Mouse (Mus musculus): Measurements from ENCODE around the gene AU022252. TPM values are rescaled to one million over a fixed set of nuclear protein-coding genes. Genes with fewer than 3 reads are reported as not detected.

AU022252 gene
- total and polyA plus RNA-seq, 3 experiments, result 12.3 to 24.9 TPM; not detected in 1

GRCm38 (mm10) chr4:119226751-119227150 is 5.8 kb downstream of the AU022252 start (continued):
- TF ChIP-seq USF1 (IDR thresholded peaks at IDR 0.05; ENCODE audit: low read depth, low read length), result no peak
- TF ChIP-seq ETS1 (IDR thresholded peaks at IDR 0.05; ENCODE audit: low read depth, low read length), result peak; percentile 56
- no peak for TF ChIP-seq SMC3 (IDR thresholded peaks at IDR 0.05; ENCODE audit: low read depth, low read length)
- TF ChIP-seq ZKSCAN1 (IDR thresholded peaks at IDR 0.05; ENCODE audit: low read depth, low read length), result no peak
- TF ChIP-seq POLR2AphosphoS2 (IDR thresholded peaks at IDR 0.05; ENCODE audit: low read length), result no peak
- no peak for TF ChIP-seq MYB (IDR thresholded peaks at IDR 0.05; ENCODE audit: low read depth, low read length)
- TF ChIP-seq MAZ (IDR thresholded peaks at IDR 0.05; ENCODE audit: low read depth, low read length), result no peak
- 0 out of 2 replicates have a peak, but pooled peaks have one; percentile 29 for TF ChIP-seq BHLHE40 (IDR thresholded peaks at IDR 0.05; ENCODE audit: borderline replicate concordance, low read depth, low read length)
- TF ChIP-seq TCF12 (IDR thresholded peaks at IDR 0.05; ENCODE audit: low read depth, low read length), result no peak
- TF ChIP-seq CTCF (IDR thresholded peaks at IDR 0.05 in 2 of 3, conservative IDR thresholded peaks at IDR 0.05 in 1 of 3; ENCODE audit: control insufficient read depth in 1 of 3, insufficient read depth in 1 of 3, low read depth in 2 of 3, low read length in 3 of 3, poor library complexity in 1 of 3, severe bottlenecking in 1 of 3), result no peak
- no peak for TF ChIP-seq ZNF384 (IDR thresholded peaks at IDR 0.05; ENCODE audit: low read depth, low read length)
- peak; percentile 36; the same call in 1 of the 2 replicates for TF ChIP-seq MXI1 (IDR thresholded peaks at IDR 0.05; ENCODE audit: low read depth, low read length)
- TF ChIP-seq ZMIZ1 (IDR thresholded peaks at IDR 0.05; ENCODE audit: low read depth, low read length), result no peak
- TF ChIP-seq MAFK (IDR thresholded peaks at IDR 0.05; ENCODE audit: borderline replicate concordance, low read depth, low read length), result 0 out of 2 replicates have a peak, but pooled peaks have one; percentile 17
- TF ChIP-seq TAL1 (IDR thresholded peaks at IDR 0.05; ENCODE audit: low read length), result no peak
- TF ChIP-seq E2F4 (IDR thresholded peaks at IDR 0.05; ENCODE audit: borderline replicate concordance, low read depth, low read length), result no peak
- TF ChIP-seq CHD1 (IDR thresholded peaks at IDR 0.05; ENCODE audit: low read depth, low read length), result no peak

GRCm38 (mm10) chr4:119225719-119226118 is 6.8 kb downstream of the AU022252 start:
- no peaks in the 10 kb centered on the region; the same call in 1 of the 2 replicates for H3K79me2 ChIP-seq (ENCODE audit: control insufficient read depth, insufficient read depth, low read length, poor library complexity)
- no peak for TF ChIP-seq NELFE (IDR thresholded peaks at IDR 0.05; ENCODE audit: low read depth, low read length)
- TF ChIP-seq ETS1 (IDR thresholded peaks at IDR 0.05; ENCODE audit: low read depth, low read length), result no peak
- no peak for TF ChIP-seq RCOR1 (IDR thresholded peaks at IDR 0.05; ENCODE audit: low read depth, low read length)
- TF ChIP-seq MAFK (IDR thresholded peaks at IDR 0.05; ENCODE audit: borderline replicate concordance, low read depth, low read length), result no peak
- TF ChIP-seq TCF12 (IDR thresholded peaks at IDR 0.05; ENCODE audit: low read depth, low read length), result no peak
- TF ChIP-seq MYC (IDR thresholded peaks at IDR 0.05; ENCODE audit: low read depth, low read length), result no peak
- H3K9me3 ChIP-seq (replicated peaks; ENCODE audit: insufficient read depth, low read length), result no peaks in the 10 kb centered on the region
- H3K27ac ChIP-seq (ENCODE audit: control insufficient read depth, low read depth, low read length), result no peak overlapping the region
- no peak overlapping the region for H3K9ac ChIP-seq (ENCODE audit: control insufficient read depth, low read depth, low read length, poor library complexity, severe bottlenecking)
- DNase-seq (ENCODE audit: low read depth, low spot score), result no peak
- peaks cover 0 to 15% of the 10 kb centered on the region in 2 experiments; a peak in 2 of 4 replicates for H3K36me3 ChIP-seq (ENCODE audit: control insufficient read depth in 1 of 2, insufficient read depth in 2 of 2, low read length in 2 of 2)
- no peaks in the 10 kb centered on the region for H3K27me3 ChIP-seq (ENCODE audit: control insufficient read depth in 1 of 2, insufficient read depth in 2 of 2, low read length in 2 of 2)
- H3K4me3 ChIP-seq (ENCODE audit: control insufficient read depth in 1 of 2, insufficient read depth in 1 of 2, low read depth in 2 of 2, low read length in 2 of 2), result no peak overlapping the region
- H3K4me1 ChIP-seq (ENCODE audit: control insufficient read depth in 1 of 2, insufficient read depth in 2 of 2, low read length in 2 of 2), result peaks cover 0 to 12% of the 10 kb centered on the region in 2 experiments; a peak in 2 of 4 replicates

Data from MEL (cell line).